Mouse (Mus musculus): ENCODE results near the gene Ckap2l.

Gene Ckap2l

DNA sequence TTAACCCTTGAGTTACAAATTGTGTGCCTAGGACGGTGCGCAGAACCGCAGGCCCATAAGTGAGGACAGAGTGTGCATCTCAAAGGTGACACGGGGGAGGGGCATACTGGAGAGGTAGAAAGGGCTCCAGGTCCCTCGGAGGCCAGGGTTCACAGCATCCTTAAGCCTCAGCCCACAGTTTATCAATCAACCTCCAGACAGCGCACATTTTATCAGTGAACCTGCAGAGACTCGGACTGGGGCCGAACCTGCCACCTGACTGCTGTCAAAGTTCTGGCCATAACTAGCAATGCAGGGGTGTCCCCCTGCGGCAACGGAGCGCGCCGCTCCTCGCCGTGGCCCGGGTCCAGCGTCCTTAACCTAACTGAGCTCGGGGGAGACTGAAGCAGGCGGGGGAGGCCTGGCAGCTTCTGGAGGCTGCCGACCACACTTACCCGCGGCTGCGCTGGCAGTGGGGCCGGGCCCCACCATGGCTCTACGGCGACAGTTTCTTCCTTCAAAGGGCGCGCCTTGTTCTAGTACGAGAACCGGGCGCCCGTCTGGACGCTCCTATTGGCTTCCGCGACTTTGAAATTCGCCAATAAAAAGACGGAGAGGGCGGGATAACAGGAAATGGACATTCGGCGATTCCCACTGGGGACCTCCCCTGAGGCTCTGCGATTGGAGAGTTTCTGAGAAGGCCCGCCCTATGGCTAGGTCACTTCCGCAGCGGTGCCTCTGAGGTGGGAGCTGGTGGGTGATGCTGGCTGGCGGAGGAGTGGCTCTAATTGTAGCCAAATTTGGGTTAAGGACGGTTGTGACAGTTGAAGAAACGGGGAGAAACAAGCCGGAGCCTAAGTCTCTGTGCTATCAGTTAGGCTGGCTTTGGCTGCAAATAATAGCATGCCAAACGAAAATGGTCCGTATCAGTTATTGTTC is at the start of gene Ckap2l:
TSS of gene Ckap2l (minus strand) at position 542 of the 918 bp plus-strand sequence.
- DNase-seq (ENCODE audit: low spot score), result peak; percentile 97

DNA sequence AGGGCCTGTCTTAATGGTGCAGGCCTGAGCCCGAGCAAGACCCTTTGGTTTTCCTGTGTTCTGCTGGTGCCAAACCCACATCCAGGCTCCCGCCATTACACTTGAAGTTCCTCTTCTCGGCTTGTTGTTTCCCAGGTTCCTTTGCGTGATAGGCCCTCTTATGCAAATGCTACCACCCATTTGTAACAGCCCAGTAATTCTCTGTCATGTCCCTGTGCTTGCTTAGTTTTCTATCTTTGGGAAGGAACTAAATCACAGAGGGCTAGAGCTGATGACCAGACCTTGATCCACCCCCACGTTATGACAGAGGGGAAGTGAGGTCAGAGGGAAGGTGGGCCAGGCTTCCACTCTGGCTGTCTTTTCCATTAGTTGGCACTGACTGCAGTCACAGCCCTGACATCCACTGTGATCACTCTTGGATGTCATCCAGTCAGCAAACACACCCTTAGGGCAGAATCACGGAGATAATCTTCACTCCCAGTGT is 41.2 kb upstream of the Ckap2l start:
- no peak for DNase-seq (ENCODE audit: low spot score)

GRCm38 (mm10) chr2:129333471-129333870 is 36.5 kb upstream of the Ckap2l start:
- no peak for DNase-seq (ENCODE audit: low spot score)

DNA sequence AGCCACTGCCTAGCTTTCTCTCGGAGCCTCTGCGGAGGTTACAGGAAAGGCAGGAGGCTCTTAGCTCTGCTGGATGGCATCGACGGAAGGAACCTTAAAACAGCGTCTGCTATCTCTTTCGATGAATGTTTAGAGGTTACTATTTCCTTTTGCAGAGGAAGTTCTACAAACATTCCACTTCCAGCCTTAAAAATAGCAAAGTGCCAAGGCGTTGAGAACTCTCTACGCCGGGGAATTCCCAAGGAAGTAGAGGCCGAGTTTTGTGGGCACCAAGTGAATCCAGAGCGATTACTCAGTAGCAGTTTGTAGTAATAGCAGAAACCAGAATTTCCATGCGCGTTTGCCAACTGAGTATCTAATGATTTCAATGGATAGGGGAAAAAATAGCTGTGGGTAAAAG is 33.5 kb upstream of the Ckap2l start:
- DNase-seq (ENCODE audit: low spot score), result no peak

- no peak for DNase-seq (ENCODE audit: low spot score)
Observed at GRCm38 (mm10) chr2:129330024-129330423, 33.0 kb upstream of the Ckap2l start.

DNA sequence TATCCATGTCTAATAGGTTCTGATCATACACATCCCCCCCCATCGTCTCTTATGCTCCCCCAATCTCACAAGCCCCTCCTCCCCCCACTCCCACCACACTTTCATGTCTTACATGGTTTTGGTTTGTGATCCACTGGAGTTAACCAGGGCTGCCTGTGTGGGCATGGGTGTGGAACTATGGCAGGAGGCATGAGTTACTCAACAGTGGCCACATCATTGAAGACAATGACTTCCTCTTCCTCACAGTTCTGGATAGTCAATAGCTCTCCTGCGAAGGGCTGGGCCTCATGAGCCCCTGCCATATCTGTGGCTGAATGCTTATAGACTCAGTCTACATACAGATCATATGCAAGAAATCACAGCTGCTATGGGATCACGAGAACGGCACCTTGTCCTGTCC is 31.2 kb upstream of the Ckap2l start:
- DNase-seq (ENCODE audit: low spot score), result no peak

- DNase-seq (ENCODE audit: low spot score), result no peak
Observed at GRCm38 (mm10) chr2:129324216-129324615, 27.2 kb upstream of the Ckap2l start.

DNA sequence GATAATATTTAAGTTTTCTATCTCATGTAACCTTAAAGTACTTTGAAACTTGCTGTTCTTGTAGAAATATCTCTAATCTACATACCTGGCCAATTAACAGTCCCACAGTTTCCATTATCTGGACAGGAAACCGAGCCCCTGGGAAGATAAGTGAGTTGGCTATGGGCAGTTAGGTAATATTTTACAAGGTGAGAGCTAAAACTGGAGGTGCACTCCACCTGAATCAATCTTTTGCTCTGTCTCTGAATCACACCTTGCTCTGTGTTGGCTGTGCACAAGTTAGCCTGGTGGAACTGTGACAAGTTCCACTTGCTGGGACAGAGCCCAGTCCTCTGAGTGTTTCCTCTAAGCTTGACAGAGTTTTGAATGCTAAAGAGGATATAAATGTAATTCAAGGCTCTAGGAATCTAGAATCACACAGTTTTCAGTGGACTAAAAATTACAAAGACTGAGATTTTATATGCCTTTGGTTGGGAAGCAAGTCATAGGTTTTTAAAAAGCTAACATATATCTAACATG is 25.2 kb upstream of the Ckap2l start:
- DNase-seq (ENCODE audit: low spot score), result no peak

DNA sequence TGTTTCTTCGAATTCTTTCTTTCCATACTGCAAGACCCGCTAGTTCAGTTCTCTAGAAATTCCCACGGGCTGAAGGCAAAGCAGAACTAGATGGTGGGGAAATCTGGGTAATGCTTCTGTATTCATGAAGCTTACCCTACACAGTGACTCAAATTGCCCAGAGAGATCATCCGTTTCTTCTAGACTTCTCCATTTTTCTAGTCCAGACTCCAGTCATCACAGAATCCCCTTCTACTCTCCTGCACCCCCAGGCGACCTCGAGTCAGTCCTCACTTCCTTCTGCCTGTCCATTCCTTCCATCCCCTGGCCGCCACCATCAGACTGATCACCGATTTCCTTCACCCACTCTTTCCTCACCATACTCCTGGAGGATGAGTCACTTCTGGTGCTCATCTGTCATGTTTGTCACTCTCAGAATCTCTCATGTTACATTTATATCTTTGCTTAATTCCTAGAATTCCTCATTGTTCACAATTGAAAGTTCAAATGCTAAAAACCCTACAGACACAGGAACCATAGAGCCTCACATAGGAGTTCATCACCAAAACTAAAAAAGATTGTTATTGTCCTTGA is 23.1 kb upstream of the Ckap2l start:
- peak; percentile 28 for DNase-seq (ENCODE audit: low spot score)

DNA sequence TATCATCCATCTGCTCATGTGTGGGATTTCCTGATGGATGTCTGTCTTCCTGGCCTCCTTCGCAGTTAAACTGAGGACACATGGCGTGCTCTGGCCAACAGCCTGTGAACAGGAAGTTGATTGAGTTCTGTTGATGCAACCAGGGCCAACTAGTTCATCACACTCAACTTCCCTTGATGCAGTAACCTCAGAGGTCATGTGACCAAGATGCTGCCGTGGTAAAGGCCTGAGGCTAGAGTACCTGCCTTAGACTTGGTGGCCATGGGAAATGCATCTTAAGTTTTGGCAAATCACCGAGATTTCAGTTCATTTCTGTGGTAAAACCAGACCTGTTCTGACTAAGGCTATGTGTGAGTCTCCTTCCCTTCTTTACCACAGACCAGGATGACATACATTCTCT is 18.8 kb upstream of the Ckap2l start:
- DNase-seq (ENCODE audit: low spot score), result no peak

GRCm38 (mm10) chr2:129314880-129315279 is 17.9 kb upstream of the Ckap2l start:
- no peak for DNase-seq (ENCODE audit: low spot score)

DNA sequence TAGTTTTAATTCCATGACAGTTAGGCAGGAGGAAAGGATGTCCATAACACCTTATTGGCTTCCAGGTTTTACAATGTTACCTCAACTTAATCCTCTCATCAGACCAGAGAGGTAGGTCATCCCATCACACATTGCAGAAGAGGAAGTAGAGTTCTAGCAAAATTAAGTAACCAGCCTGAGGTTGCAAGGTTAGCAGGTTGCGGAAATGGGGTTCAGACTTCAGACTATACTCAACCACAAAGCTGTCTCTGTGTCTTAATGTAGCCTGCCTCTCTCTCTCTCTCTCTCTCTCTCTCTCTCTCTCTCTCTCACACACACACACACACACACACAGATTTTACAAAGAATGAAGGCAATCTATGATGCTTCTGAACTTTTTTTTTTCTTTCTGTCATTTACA is 16.9 kb upstream of the Ckap2l start:
- no peak for DNase-seq (ENCODE audit: low spot score)

DNA sequence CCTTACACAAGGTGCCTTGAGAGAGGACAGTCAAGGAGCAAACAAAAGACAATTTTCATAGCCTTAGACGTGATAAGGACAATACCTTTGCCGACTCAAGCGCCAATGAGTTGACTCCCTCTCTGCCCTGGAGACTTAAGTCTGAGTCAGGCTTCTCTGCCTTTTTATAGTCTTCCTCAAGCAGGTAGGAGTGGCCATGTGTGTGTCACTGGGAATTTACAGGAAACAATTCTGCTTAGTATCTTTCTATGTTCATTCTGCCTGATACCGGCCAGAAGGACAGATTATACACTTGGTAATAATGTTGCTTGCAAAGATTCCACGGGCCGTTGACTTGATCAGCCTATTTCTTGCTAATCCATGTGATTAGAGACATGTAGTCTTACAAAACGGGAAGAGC is 12.8 kb upstream of the Ckap2l start, which contains the start of gene Il1a:
TSS of gene Il1a (minus strand) at position 137 of the 400 bp plus-strand sequence.
- DNase-seq (ENCODE audit: low spot score), result no peak

- DNase-seq (ENCODE audit: low spot score), result no peak
Observed at GRCm38 (mm10) chr2:129306020-129306419, 9.0 kb upstream of the Ckap2l start.

GRCm38 (mm10) chr2:129297589-129297982 is 574 bp upstream of the Ckap2l start:
- DNase-seq (ENCODE audit: low spot score), result no peak

DNA sequence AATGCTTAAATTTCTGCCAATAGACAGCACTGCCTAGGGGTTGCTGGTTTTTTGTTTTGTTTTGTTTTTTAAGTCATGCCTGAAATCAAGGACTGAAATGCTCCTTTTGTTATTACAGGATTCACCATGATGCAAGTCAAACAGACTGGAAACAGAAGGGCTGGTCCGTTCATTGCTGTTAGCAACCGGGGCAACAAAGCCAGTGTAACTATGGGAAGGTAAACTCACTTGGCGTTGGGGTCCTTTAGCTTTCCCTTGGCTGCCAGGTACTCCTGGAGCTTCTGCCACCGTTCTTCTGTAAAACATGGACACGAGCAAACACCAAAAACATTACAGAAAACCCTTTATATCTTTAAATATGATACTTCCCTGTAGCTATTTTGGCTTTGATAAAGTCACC is 926 bp downstream of the Ckap2l start:
- DNase-seq (ENCODE audit: low spot score), result no peak

- no peak for DNase-seq (ENCODE audit: low spot score)
Observed at GRCm38 (mm10) chr2:129295075-129295474, 1.9 kb downstream of the Ckap2l start.

- DNase-seq (ENCODE audit: low spot score), result no peak
Observed at GRCm38 (mm10) chr2:129273823-129274222, 23.2 kb downstream of the Ckap2l start.

GRCm38 (mm10) chr2:129270621-129271020 is 26.4 kb downstream of the Ckap2l start:
- DNase-seq (ENCODE audit: low spot score), result no peak

GRCm38 (mm10) chr2:129269986-129270385 is 27.0 kb downstream of the Ckap2l start:
- DNase-seq (ENCODE audit: low spot score), result no peak

DNA sequence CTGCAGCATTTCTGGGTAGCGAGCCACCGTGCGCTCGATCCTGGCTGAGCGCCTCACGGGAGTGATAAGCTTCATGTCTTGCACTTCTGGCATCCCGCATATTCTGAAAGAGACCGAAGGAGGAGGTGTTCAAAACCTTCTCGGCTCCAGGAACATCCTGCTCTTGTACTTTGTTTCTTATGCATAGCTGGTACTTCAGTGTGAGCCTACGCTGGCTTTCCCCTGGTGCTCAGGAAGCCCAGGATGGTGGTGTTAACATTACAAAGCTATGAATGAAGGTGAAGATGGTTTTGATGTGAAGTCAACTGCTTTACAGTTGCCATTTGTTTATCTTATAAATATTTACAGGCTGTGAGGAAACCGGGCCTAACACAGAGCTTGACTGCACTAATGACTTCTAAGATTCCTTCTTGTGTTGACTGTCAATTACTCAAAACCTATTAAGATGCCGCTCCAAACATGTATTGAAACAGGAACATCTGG is 27.8 kb downstream of the Ckap2l start:
- DNase-seq (ENCODE audit: low spot score), result no peak

- peak; percentile 14 for DNase-seq (ENCODE audit: low spot score)
Observed at GRCm38 (mm10) chr2:129267738-129268137, 29.3 kb downstream of the Ckap2l start.

DNA sequence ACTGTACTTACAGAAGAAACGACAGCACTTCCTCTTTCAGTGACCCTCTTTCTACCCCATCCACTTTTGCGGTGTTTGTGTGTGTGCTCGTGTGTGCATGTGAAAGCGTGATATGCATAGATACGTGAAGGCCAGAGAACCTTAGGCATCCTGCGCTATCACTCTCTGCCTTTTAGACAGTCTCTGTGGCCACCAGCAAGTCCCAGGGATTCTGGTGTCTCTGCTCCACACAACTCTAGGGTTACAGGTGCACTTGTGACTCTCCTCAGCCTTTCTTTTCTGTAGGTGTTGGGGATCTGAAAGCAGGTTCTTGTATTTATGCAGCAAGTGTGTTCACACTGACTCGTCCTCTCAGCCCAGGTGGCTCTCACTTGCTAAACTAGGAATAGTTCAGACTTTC is 31.7 kb downstream of the Ckap2l start:
- no peak for DNase-seq (ENCODE audit: low spot score)
